Mouse (Mus musculus) ES-Bruce4 (cell line): ENCODE data around the gene Plcb1.

Experiments
- CTCF ChIP-seq: IDR thresholded peaks from one replicate; pipeline ENCODE4 v1.8.1; 2011; ENCODE audit warnings: low read depth, low read length
- EP300 ChIP-seq: IDR thresholded peaks from 2 replicates; pipeline ENCODE4 v1.6.1; 2011; ENCODE audit warnings: low read depth, low read length; ENCODE audit not compliant: insufficient read depth
- POLR2A ChIP-seq: IDR thresholded peaks from one replicate; pipeline ENCODE4 v1.8.1; 2011; ENCODE audit warnings: low read length; ENCODE audit not compliant: insufficient read depth

DNA sequence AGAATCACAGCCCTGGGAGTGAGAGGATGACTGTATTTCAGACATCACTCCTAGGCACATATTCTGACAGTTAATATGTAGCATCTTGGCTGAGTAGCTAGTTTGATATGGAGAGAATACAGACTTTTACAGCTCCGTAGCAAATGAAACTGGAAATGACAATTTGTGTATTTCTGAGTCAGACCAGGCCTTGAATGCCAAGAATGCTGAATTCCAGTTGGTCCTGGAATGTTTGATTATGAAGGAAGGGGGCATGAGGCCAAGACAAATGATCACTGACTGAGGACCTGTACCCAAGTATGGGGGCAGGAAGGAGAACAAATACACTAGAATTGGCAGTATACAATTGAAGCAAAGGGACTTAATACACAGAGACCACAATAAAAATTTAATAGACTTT lies 14.4 kb downstream of the Plcb1 start:
- TF ChIP-seq EP300 (no peak), CTCF (no peak), POLR2A (no peak)
